Mouse (Mus musculus): ENCODE measurements at regions not wholly inside any gene's neighbourhood (a gene's known extent, or its start where the extent isn't known, plus 50 kb on each side); places are given as distances from the start of the nearest gene placed in this dataset.

- no peak overlapping the region for H3K27ac ChIP-seq (ENCODE audit: poor library complexity, severe bottlenecking)
- no peaks in the 10 kb centered on the region for H3K9me3 ChIP-seq (replicated peaks)
- no peak overlapping the region for H3K9ac ChIP-seq
- H3K36me3 ChIP-seq = no peaks in the 10 kb centered on the region
- no peak overlapping the region for H3K4me2 ChIP-seq
- H3K4me3 ChIP-seq = no peak overlapping the region
- no peak for ATAC-seq (ENCODE audit: insufficient number of reproducible peaks, low FRiP score)
- no peaks in the 10 kb centered on the region for H3K27me3 ChIP-seq (replicated peaks)
- WGBS = 26% methylated on average over 5 of the region's 5 CpGs
- peaks cover 5% of the 10 kb centered on the region; the same call in 1 of the 2 replicates for H3K4me1 ChIP-seq (replicated peaks)
These were observed 781.9 kb downstream of the Gm9195 start for GRCm38 (mm10) chr14:71709528-71710289.

- WGBS = 79% methylated on average over 3 of the region's 3 CpGs
- no peaks in the 10 kb centered on the region for H3K9me3 ChIP-seq (replicated peaks)
These were observed 798.7 kb downstream of the Gm9195 start for GRCm38 (mm10) chr14:71692752-71693437.

GRCm38 (mm10) chr14:71674564-71674963, 817.1 kb downstream of the Gm9195 start:
- 83% methylated on average over 4 of the region's 4 CpGs for WGBS
- Histone ChIP-seq H3K27me3 (replicated peaks) (no peaks in the 10 kb centered on the region), H3K4me2 (no peak overlapping the region), H3K27ac (ENCODE audit: poor library complexity, severe bottlenecking) (no peak overlapping the region), H3K36me3 (no peaks in the 10 kb centered on the region), H3K9me3 (replicated peaks) (no peaks in the 10 kb centered on the region), H3K9ac (no peak overlapping the region), H3K4me3 (no peak overlapping the region), H3K4me1 (replicated peaks) (no peaks in the 10 kb centered on the region)
- no peak for ATAC-seq (ENCODE audit: insufficient number of reproducible peaks, low FRiP score)

More at GRCm38 (mm10) chr14:71692752-71693437, 798.7 kb downstream of the Gm9195 start:
- Histone ChIP-seq H3K27me3 (replicated peaks) (no peaks in the 10 kb centered on the region), H3K36me3 (no peaks in the 10 kb centered on the region), H3K4me1 (replicated peaks) (no peaks in the 10 kb centered on the region), H3K4me3 (no peak overlapping the region), H3K9ac (no peak overlapping the region), H3K27ac (ENCODE audit: poor library complexity, severe bottlenecking) (no peak overlapping the region), H3K4me2 (no peak overlapping the region)
- ATAC-seq (ENCODE audit: insufficient number of reproducible peaks, low FRiP score) = no peak

GRCm38 (mm10) chr14:71673837-71674236, 817.8 kb downstream of the Gm9195 start:
- no peak for ATAC-seq (ENCODE audit: insufficient number of reproducible peaks, low FRiP score)

GRCm38 (mm10) chr14:71672481-71672880, 819.2 kb downstream of the Gm9195 start:
- H3K4me1 ChIP-seq (replicated peaks) = no peaks in the 10 kb centered on the region
- ATAC-seq (ENCODE audit: insufficient number of reproducible peaks, low FRiP score) = no peak
- H3K27me3 ChIP-seq (replicated peaks) = no peaks in the 10 kb centered on the region
- H3K27ac ChIP-seq (ENCODE audit: poor library complexity, severe bottlenecking) = no peak overlapping the region
- no peak overlapping the region for H3K9ac ChIP-seq
- H3K9me3 ChIP-seq (replicated peaks) = no peaks in the 10 kb centered on the region
- 58% methylated on average over 1 of the region's 1 CpGs for WGBS
- no peak overlapping the region for H3K4me2 ChIP-seq
- no peak overlapping the region for H3K4me3 ChIP-seq
- no peaks in the 10 kb centered on the region for H3K36me3 ChIP-seq

More at GRCm38 (mm10) chr14:71673837-71674236, 817.8 kb downstream of the Gm9195 start:
- WGBS = 86% methylated on average over 2 of the region's 2 CpGs
- Histone ChIP-seq H3K4me2 (no peak overlapping the region), H3K4me3 (no peak overlapping the region), H3K27ac (ENCODE audit: poor library complexity, severe bottlenecking) (no peak overlapping the region), H3K36me3 (no peaks in the 10 kb centered on the region), H3K9ac (no peak overlapping the region), H3K27me3 (replicated peaks) (no peaks in the 10 kb centered on the region), H3K9me3 (replicated peaks) (no peaks in the 10 kb centered on the region), H3K4me1 (replicated peaks) (no peaks in the 10 kb centered on the region)

GRCm38 (mm10) chr14:71671994-71672393, 819.6 kb downstream of the Gm9195 start:
- WGBS = 61% methylated on average over 2 of the region's 2 CpGs
- H3K4me1 ChIP-seq (replicated peaks) = no peaks in the 10 kb centered on the region
- H3K27ac ChIP-seq (ENCODE audit: poor library complexity, severe bottlenecking) = no peak overlapping the region
- H3K36me3 ChIP-seq = no peaks in the 10 kb centered on the region
- H3K9ac ChIP-seq = no peak overlapping the region
- no peak for ATAC-seq (ENCODE audit: insufficient number of reproducible peaks, low FRiP score)
- H3K4me3 ChIP-seq = no peak overlapping the region
- H3K27me3 ChIP-seq (replicated peaks) = no peaks in the 10 kb centered on the region
- no peaks in the 10 kb centered on the region for H3K9me3 ChIP-seq (replicated peaks)
- no peak overlapping the region for H3K4me2 ChIP-seq

GRCm38 (mm10) chr14:71670435-71670834, 821.2 kb downstream of the Gm9195 start:
- Histone ChIP-seq H3K9ac (no peak overlapping the region), H3K4me2 (no peak overlapping the region), H3K27ac (ENCODE audit: poor library complexity, severe bottlenecking) (no peak overlapping the region), H3K4me1 (replicated peaks) (no peaks in the 10 kb centered on the region), H3K27me3 (replicated peaks) (no peaks in the 10 kb centered on the region), H3K36me3 (no peaks in the 10 kb centered on the region), H3K9me3 (replicated peaks) (no peaks in the 10 kb centered on the region), H3K4me3 (no peak overlapping the region)
- WGBS = 12% methylated on average over 1 of the region's 1 CpGs
- ATAC-seq (ENCODE audit: insufficient number of reproducible peaks, low FRiP score) = peak; percentile 66; the same call in 1 of the 2 replicates

- WGBS = 78% methylated on average over 1 of the region's 1 CpGs
These were observed 825.0 kb downstream of the Gm9195 start for GRCm38 (mm10) chr14:71666656-71667055.

GRCm38 (mm10) chr14:71660166-71660565, 831.5 kb downstream of the Gm9195 start:
- no peak overlapping the region for H3K27ac ChIP-seq (ENCODE audit: poor library complexity, severe bottlenecking)
- H3K27me3 ChIP-seq (replicated peaks) = no peaks in the 10 kb centered on the region
- H3K4me1 ChIP-seq (replicated peaks) = 0 out of 2 replicates have a peak, but pooled peaks cover 5% of the 10 kb centered on the region
- H3K4me2 ChIP-seq = no peak overlapping the region
- no peaks in the 10 kb centered on the region for H3K9me3 ChIP-seq (replicated peaks)
- ATAC-seq (ENCODE audit: insufficient number of reproducible peaks, low FRiP score) = peak; percentile 63; the same call in 1 of the 2 replicates
- H3K36me3 ChIP-seq = no peaks in the 10 kb centered on the region
- no peak overlapping the region for H3K9ac ChIP-seq
- H3K4me3 ChIP-seq = no peak overlapping the region
- 35% methylated on average over 2 of the region's 2 CpGs for WGBS

More at GRCm38 (mm10) chr14:71666656-71667055, 825.0 kb downstream of the Gm9195 start:
- no peak for ATAC-seq (ENCODE audit: insufficient number of reproducible peaks, low FRiP score)
- no peaks in the 10 kb centered on the region for H3K36me3 ChIP-seq
- no peak overlapping the region for H3K4me2 ChIP-seq
- H3K27ac ChIP-seq (ENCODE audit: poor library complexity, severe bottlenecking) = no peak overlapping the region
- H3K27me3 ChIP-seq (replicated peaks) = no peaks in the 10 kb centered on the region
- H3K4me3 ChIP-seq = no peak overlapping the region
- H3K4me1 ChIP-seq (replicated peaks) = no peaks in the 10 kb centered on the region
- H3K9ac ChIP-seq = no peak overlapping the region
- H3K9me3 ChIP-seq (replicated peaks) = no peaks in the 10 kb centered on the region

- Histone ChIP-seq H3K9ac (no peak overlapping the region), H3K36me3 (no peaks in the 10 kb centered on the region), H3K27me3 (replicated peaks) (no peaks in the 10 kb centered on the region), H3K9me3 (replicated peaks) (no peaks in the 10 kb centered on the region), H3K27ac (ENCODE audit: poor library complexity, severe bottlenecking) (no peak overlapping the region), H3K4me1 (replicated peaks) (0 out of 2 replicates have a peak, but pooled peaks cover under 1% of the 10 kb centered on the region), H3K4me2 (no peak overlapping the region), H3K4me3 (no peak overlapping the region)
- ATAC-seq (ENCODE audit: insufficient number of reproducible peaks, low FRiP score) = no peak
- 82% methylated on average over 3 of the region's 3 CpGs for WGBS
These were observed 836.6 kb downstream of the Gm9195 start for GRCm38 (mm10) chr14:71654785-71655627.

- Histone ChIP-seq H3K4me2 (no peak overlapping the region), H3K36me3 (no peaks in the 10 kb centered on the region), H3K4me3 (no peak overlapping the region), H3K27ac (ENCODE audit: poor library complexity, severe bottlenecking) (no peak overlapping the region), H3K9ac (no peak overlapping the region), H3K27me3 (replicated peaks) (no peaks in the 10 kb centered on the region), H3K9me3 (replicated peaks) (no peaks in the 10 kb centered on the region), H3K4me1 (replicated peaks) (no peaks in the 10 kb centered on the region)
- ATAC-seq (ENCODE audit: insufficient number of reproducible peaks, low FRiP score) = no peak
- WGBS = 74% methylated on average over 1 of the region's 1 CpGs
These were observed 849.1 kb downstream of the Gm9195 start for GRCm38 (mm10) chr14:71642536-71642935.
